Mouse (Mus musculus) midbrain, embryonic 12.5 days (tissue): Measurements from ENCODE around the gene Aldh3b2. TPM values are rescaled to one million over a fixed set of nuclear protein-coding genes. Genes with fewer than 3 reads are reported as not detected.
A peak's percentile ranks its signal among the peaks of the same experiment; 100 is the strongest.

Experiments used
- ATAC-seq: fragments of 200-750 bp; cut with Nextera tagmentation; 2 replicates; pipeline ENCODE4 v1.8.0; 2017; ENCODE audit warnings: low read depth, moderate TSS enrichment, moderate library complexity; ENCODE audit not compliant: low FRiP score
- H3K27ac ChIP-seq: fragments of 300-500 bp; sonication (generic); replicated peaks from 2 replicates; pipeline ENCODE4 v1.5.1; 2016; ENCODE audit warnings: mild to moderate bottlenecking
- H3K27me3 ChIP-seq: fragments of 300-500 bp; sonication (generic); 2 replicates; pipeline ENCODE4 v1.6.1; 2016; ENCODE audit warnings: mild to moderate bottlenecking
- H3K36me3 ChIP-seq: fragments of 300-500 bp; sonication (generic); 2 replicates; pipeline ENCODE4 v1.6.1; 2016
- H3K4me1 ChIP-seq: fragments of 300-500 bp; sonication (generic); 2 replicates; pipeline ENCODE4 v1.6.1; 2016
- H3K4me2 ChIP-seq: fragments of 300-500 bp; sonication (generic); replicated peaks from 2 replicates; pipeline ENCODE4 v1.6.1; 2016; ENCODE audit warnings: mild to moderate bottlenecking, moderate library complexity
- H3K4me3 ChIP-seq: fragments of 300-500 bp; sonication (generic); 2 replicates; pipeline ENCODE4 v1.5.1; 2016; ENCODE audit warnings: mild to moderate bottlenecking
- H3K9ac ChIP-seq: fragments of 300-500 bp; sonication (generic); replicated peaks from 2 replicates; pipeline ENCODE4 v1.6.1; 2016; ENCODE audit warnings: mild to moderate bottlenecking, moderate library complexity
- H3K9me3 ChIP-seq: fragments of 300-500 bp; sonication (generic); 2 replicates; pipeline ENCODE4 v1.6.1; 2016; ENCODE audit warnings: mild to moderate bottlenecking
- whole genome bisulfite sequencing: fragments of 180-500 bp; shearing (Covaris S2); methylation state at CpG from one replicate; pipeline ENCODE4 v1.1.7; 2016; 5-methylcytosine and 5-hydroxymethylcytosine counted together
- polyA plus RNA-seq: library from polyadenylated mRNA; unstranded; fragments of >200 nt; fragmentation: Nextera tagmentation; extraction: Ambion mirVana; gene quantifications from 2 replicates; pipeline ENCODE4 v1.2.1, GENCODE M21; 2016

Gene Aldh3b2
- polyA plus RNA-seq, 1 experiment from 2014 or later, result 1.0 TPM

DNA sequence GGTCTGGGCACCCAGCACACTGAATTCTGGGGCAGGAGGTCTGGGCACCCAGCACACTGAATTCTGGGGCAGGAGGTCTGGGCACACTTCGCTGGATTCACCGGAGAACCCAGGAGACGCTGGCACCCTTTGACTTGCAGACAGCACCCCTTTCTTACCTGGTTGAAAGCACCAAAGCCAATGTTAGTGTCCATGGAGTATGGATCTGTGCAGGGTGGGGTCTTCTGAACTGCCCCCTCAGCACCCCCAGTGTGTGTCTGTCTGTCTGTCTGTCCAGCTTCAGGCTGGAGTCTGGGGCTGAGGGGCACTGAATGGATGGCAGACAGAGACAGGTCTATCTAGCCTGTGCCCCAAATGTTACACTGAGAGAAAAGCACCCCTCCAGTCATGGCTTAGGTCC lies 19.4 kb downstream of the Aldh3b2 start:
- no peak for ATAC-seq

GRCm38 (mm10) chr19:3991966-3992365 lies 19.8 kb downstream of the Aldh3b2 start:
- Histone ChIP-seq H3K9me3 (no peaks in the 10 kb centered on the region), H3K4me1 (no peaks in the 10 kb centered on the region), H3K4me2 (no peak overlapping the region), H3K27me3 (no peaks in the 10 kb centered on the region), H3K9ac (no peak overlapping the region), H3K4me3 (no peak overlapping the region), H3K27ac (no peak overlapping the region), H3K36me3 (no peaks in the 10 kb centered on the region)
- ATAC-seq, result no peak
- 94% methylated on average over 3 of the region's 3 CpGs for WGBS

More for the DNA sequence above, 19.4 kb downstream of the Aldh3b2 start:
- no peak overlapping the region for H3K4me2 ChIP-seq
- H3K9me3 ChIP-seq, result no peaks in the 10 kb centered on the region
- H3K4me1 ChIP-seq, result peaks cover 2% of the 10 kb centered on the region; the same call in 1 of the 2 replicates
- no peak overlapping the region for H3K27ac ChIP-seq
- 95% methylated on average over 3 of the region's 3 CpGs for WGBS
- no peaks in the 10 kb centered on the region for H3K27me3 ChIP-seq
- no peaks in the 10 kb centered on the region for H3K36me3 ChIP-seq
- H3K9ac ChIP-seq, result no peak overlapping the region
- H3K4me3 ChIP-seq, result no peak overlapping the region

- WGBS, result 65% methylated on average over 5 of the region's 5 CpGs
- ATAC-seq, result no peak
- Histone ChIP-seq H3K4me2 (no peak within 1 kb of the TSS), H3K27ac (no peak within 1 kb of the TSS), H3K27me3 (no peaks in the 10 kb centered on the region), H3K9ac (no peak within 1 kb of the TSS), H3K4me3 (no peak within 1 kb of the TSS), H3K4me1 (no peaks in the 10 kb centered on the region), H3K36me3 (no peaks in the 10 kb centered on the region), H3K9me3 (no peaks in the 10 kb centered on the region)
These were observed 20.3 kb downstream of the Aldh3b2 start, which contains the start of gene Tbx10 for GRCm38 (mm10) chr19:3992416-3992815. TSS of gene Tbx10 (plus strand) at chr19:3992752.

- peaks cover 8% of the 10 kb centered on the region; the same call in 1 of the 2 replicates for H3K27me3 ChIP-seq
- H3K4me3 ChIP-seq, result no peak overlapping the region
- WGBS, result 77% methylated on average over 6 of the region's 6 CpGs
- H3K27ac ChIP-seq, result no peak overlapping the region
- ATAC-seq, result no peak
- H3K36me3 ChIP-seq, result no peaks in the 10 kb centered on the region
- H3K9me3 ChIP-seq, result no peaks in the 10 kb centered on the region
- no peak overlapping the region for H3K4me2 ChIP-seq
- peaks cover 5% of the 10 kb centered on the region for H3K4me1 ChIP-seq
- H3K9ac ChIP-seq, result no peak overlapping the region
These were observed 22.8 kb downstream of the Aldh3b2 start for GRCm38 (mm10) chr19:3994932-3995331.

DNA sequence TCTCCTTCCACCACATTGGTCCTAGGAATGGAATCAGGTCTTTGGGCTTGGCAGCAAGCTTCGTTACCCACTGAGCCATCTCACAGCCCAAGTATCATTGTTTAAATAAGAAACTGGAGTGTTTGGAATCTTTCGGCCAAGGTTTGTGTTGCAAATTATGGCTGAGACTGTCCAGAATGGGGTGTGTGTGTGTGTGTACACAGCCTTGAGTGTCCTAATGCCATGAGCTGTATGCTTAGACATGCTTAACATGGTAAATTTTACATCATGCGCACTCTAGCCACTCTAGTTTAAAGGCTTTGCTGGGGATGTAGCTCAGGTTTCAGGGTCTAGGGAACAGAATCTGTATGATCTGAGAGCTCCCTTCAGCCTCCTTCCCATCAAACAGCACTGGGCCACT lies 23.4 kb downstream of the Aldh3b2 start:
- Histone ChIP-seq H3K27me3 (peaks cover 8% of the 10 kb centered on the region; the same call in 1 of the 2 replicates), H3K4me2 (no peak overlapping the region), H3K36me3 (no peaks in the 10 kb centered on the region), H3K27ac (no peak overlapping the region), H3K9me3 (no peaks in the 10 kb centered on the region), H3K9ac (no peak overlapping the region), H3K4me3 (no peak overlapping the region), H3K4me1 (peaks cover 5% of the 10 kb centered on the region)
- WGBS, result 93% methylated on average over 3 of the region's 3 CpGs
- ATAC-seq, result no peak

- H3K9me3 ChIP-seq, result no peaks in the 10 kb centered on the region
- peaks cover 8% of the 10 kb centered on the region; the same call in 1 of the 2 replicates for H3K27me3 ChIP-seq
- WGBS, result 84% methylated on average over 7 of the region's 7 CpGs
- no peak overlapping the region for H3K27ac ChIP-seq
- peaks cover 9% of the 10 kb centered on the region for H3K4me1 ChIP-seq
- no peak overlapping the region for H3K9ac ChIP-seq
- no peak for ATAC-seq
- H3K4me3 ChIP-seq, result no peak overlapping the region
- H3K36me3 ChIP-seq, result no peaks in the 10 kb centered on the region
- no peak overlapping the region for H3K4me2 ChIP-seq
These were observed 24.0 kb downstream of the Aldh3b2 start for GRCm38 (mm10) chr19:3996106-3996505.

- 82% methylated on average over 8 of the region's 8 CpGs for WGBS
- Histone ChIP-seq H3K36me3 (no peaks in the 10 kb centered on the region), H3K27ac (no peak overlapping the region), H3K4me1 (peaks cover 15% of the 10 kb centered on the region), H3K9ac (no peak overlapping the region), H3K27me3 (peaks cover 11% of the 10 kb centered on the region; the same call in 1 of the 2 replicates), H3K9me3 (no peaks in the 10 kb centered on the region), H3K4me2 (no peak overlapping the region), H3K4me3 (no peak overlapping the region)
- no peak for ATAC-seq
These were observed 24.6 kb downstream of the Aldh3b2 start for GRCm38 (mm10) chr19:3996747-3997146.

- Histone ChIP-seq H3K4me2 (no peak overlapping the region), H3K4me1 (peaks cover 15% of the 10 kb centered on the region), H3K9ac (no peak overlapping the region), H3K36me3 (no peaks in the 10 kb centered on the region), H3K27me3 (peaks cover 12% of the 10 kb centered on the region; the same call in 1 of the 2 replicates), H3K4me3 (no peak overlapping the region), H3K27ac (no peak overlapping the region), H3K9me3 (no peaks in the 10 kb centered on the region)
- no peak for ATAC-seq
- whole genome bisulfite sequencing, result 72% methylated on average over 8 of the region's 8 CpGs
These were observed 25.1 kb downstream of the Aldh3b2 start for GRCm38 (mm10) chr19:3997231-3997630.

DNA sequence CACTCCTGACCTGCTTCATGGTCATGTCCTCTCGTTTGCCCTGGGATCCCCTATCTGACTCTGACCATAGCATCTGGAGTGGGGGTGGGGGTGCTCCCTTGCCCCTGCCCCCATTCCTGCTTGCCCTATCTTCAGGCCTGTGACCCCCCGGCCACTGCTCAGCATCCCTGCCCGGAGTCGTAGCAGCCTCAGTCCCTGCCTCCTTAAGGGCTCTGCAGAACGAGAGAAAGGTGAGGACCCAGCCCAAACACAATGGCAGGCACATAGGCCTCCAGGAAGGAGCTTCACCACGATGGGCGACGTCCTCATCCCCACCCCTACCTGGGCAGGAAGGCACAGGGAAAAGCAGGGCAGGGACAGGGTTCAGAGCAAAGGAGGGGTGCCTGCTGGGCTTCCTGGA lies 26.2 kb downstream of the Aldh3b2 start:
- no peak for ATAC-seq
- Histone ChIP-seq H3K9ac (no peak overlapping the region), H3K4me2 (no peak overlapping the region), H3K27me3 (peaks cover 16% of the 10 kb centered on the region; the same call in 1 of the 2 replicates), H3K4me3 (no peak overlapping the region), H3K36me3 (no peaks in the 10 kb centered on the region), H3K9me3 (no peaks in the 10 kb centered on the region), H3K4me1 (peaks cover 15% of the 10 kb centered on the region), H3K27ac (no peak overlapping the region)
- WGBS, result 81% methylated on average over 8 of the region's 8 CpGs

- Histone ChIP-seq H3K27ac (no peak overlapping the region), H3K4me3 (peak overlapping the region; percentile 70; the same call in 1 of the 2 replicates), H3K4me2 (peak overlapping the region; percentile 84; the same call in 1 of the 2 replicates), H3K9me3 (no peaks in the 10 kb centered on the region), H3K4me1 (peaks cover 15% of the 10 kb centered on the region), H3K9ac (no peak overlapping the region), H3K27me3 (peaks cover 16% of the 10 kb centered on the region; the same call in 1 of the 2 replicates), H3K36me3 (no peaks in the 10 kb centered on the region)
- ATAC-seq, result no peak
- WGBS, result 85% methylated on average over 9 of the region's 9 CpGs
These were observed 27.1 kb downstream of the Aldh3b2 start for GRCm38 (mm10) chr19:3999121-3999730.

- Histone ChIP-seq H3K4me1 (peaks cover 15% of the 10 kb centered on the region), H3K9me3 (no peaks in the 10 kb centered on the region), H3K9ac (peak within 1 kb of the TSS; percentile 84), H3K4me2 (peak within 1 kb of the TSS; percentile 84), H3K27me3 (peaks cover 16% of the 10 kb centered on the region; the same call in 1 of the 2 replicates), H3K4me3 (peak within 1 kb of the TSS; percentile 70), H3K36me3 (peaks cover 5% of the 10 kb centered on the region; the same call in 1 of the 2 replicates), H3K27ac (peak within 1 kb of the TSS; percentile 97)
- ATAC-seq, result peak; percentile 89
- under 1% methylated on average over 64 of the region's 64 CpGs for WGBS
These were observed 28.2 kb downstream of the Aldh3b2 start, which contains the start of the genes Nudt8 and Gm49405 for GRCm38 (mm10) chr19:4000119-4000900. TSS of gene Nudt8 (plus strand) at chr19:4000580. TSS of gene Gm49405 (plus strand) at chr19:4000626.

DNA sequence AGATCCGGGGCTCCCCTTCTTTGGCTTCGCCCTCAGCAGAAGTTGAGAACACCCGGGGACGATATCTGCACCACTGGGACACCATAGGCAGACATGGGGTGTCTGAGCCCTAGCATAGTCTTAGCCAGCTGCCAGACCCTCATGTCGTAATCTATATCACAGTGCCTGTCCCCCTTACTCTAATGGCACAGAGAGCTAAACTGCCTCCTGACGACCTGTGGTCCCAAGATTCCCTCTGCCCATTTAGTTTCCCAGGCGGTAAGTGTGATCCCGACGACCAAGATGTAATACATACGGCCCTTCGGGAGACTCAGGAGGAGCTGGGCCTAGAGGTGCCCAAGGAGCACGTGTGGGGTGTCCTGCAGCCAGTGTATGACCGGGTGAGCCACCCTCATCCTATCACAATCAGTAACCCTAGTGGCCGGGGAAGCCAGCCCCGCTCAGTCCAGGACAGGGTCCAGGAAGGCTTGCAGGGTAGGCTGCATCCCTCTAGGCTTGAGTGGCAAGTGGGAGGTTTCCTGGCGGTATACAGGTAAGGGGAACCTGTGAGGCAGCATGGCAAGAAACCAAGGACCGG lies 28.9 kb downstream of the Aldh3b2 start:
- Histone ChIP-seq H3K27ac (peak overlapping the region; percentile 97), H3K4me2 (peak overlapping the region; percentile 84), H3K27me3 (peaks cover 16% of the 10 kb centered on the region; the same call in 1 of the 2 replicates), H3K4me1 (peaks cover 15% of the 10 kb centered on the region), H3K36me3 (peaks cover 10% of the 10 kb centered on the region), H3K9me3 (no peaks in the 10 kb centered on the region), H3K4me3 (peak overlapping the region; percentile 70), H3K9ac (peak overlapping the region; percentile 84)
- ATAC-seq, result peak; percentile 32
- 17% methylated on average over 17 of the region's 17 CpGs for WGBS
